Mouse (Mus musculus): ENCODE data around the gene Gm47283. TPM values are rescaled to one million over a fixed set of nuclear protein-coding genes. Genes with fewer than 3 reads are reported as not detected.

Gm47283 gene
- total RNA-seq (2023), result not detected in 4 replicates

GRCm38 (mm10) chrY:90784438-90784837, at the start of gene Gm47283:
Gene Gm47283 (plus strand): TSS chrY:90784738.

GRCm38 (mm10) chrY:90754721-90755120, 29.8 kb upstream of the Gm47283 start, which contains the start of gene Gm21860:
Gene Gm21860 (minus strand): TSS chrY:90754821.

GRCm38 (mm10) chrY:90839077-90839476, 54.5 kb downstream of the Gm47283 start, which contains the start of gene Gm21748:
Gene Gm21748 (minus strand): TSS chrY:90839177.

Other genes starting within 250 kb of the Gm47283 start
- gene Gm21860, start 29.9 kb upstream of the Gm47283 start, total RNA-seq (2023), result not detected in 4 replicates
- gene Gm21748, start 54.4 kb downstream of the Gm47283 start, total RNA-seq (2023), result not detected in 4 replicates

Measured in B cell, adult 62 days (primary cell).